Mouse (Mus musculus) olfactory bulb, adult 2 months (tissue): Measurements from ENCODE around the gene Clock.

Experiments used
- CTCF ChIP-seq: fragments of 200-500 bp; IDR thresholded peaks from 2 replicates; pipeline ENCODE4 v1.5.1; 2012; ENCODE audit warnings: low read depth, mild to moderate bottlenecking, low read length, moderate library complexity; ENCODE audit not compliant: insufficient read depth
- POLR2A ChIP-seq: fragments of 200-500 bp; IDR thresholded peaks from 2 replicates; pipeline ENCODE4 v1.6.1; 2012; ENCODE audit warnings: mild to moderate bottlenecking, low read depth, low read length, moderate library complexity; ENCODE audit not compliant: insufficient read depth

DNA sequence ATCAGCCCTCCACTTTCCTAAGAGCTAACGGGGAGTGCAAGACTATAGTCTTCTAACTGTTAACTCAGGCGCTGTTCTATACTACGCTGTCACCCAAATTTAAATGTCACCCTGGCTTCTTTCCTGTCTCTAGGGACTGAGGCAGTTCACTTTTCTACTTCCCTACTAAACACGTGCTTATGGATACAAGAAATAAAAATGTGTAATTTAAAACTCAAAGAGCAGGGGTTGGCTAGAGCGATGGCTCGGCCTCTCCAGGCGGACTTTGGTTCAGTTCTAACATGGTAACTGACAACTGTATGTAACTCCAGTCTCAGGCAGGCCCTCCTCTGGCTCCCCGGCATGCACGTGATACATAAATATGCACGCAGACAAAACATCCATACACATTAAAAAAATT is 60.2 kb downstream of the Clock start:
- no peak for TF ChIP-seq CTCF
- TF ChIP-seq POLR2A, result no peak
